Mouse (Mus musculus): ENCODE results near the gene Nxph3.

Gene Nxph3

GRCm38 (mm10) chr11:95493010-95493409 lies 21.4 kb downstream of the Nxph3 start:
- DNase-seq (ENCODE audit: low read depth): no peak

GRCm38 (mm10) chr11:95492256-95492655 lies 22.1 kb downstream of the Nxph3 start:
- DNase-seq (ENCODE audit: low read depth): no peak

- no peak for DNase-seq (ENCODE audit: low read depth)
These were observed 24.3 kb downstream of the Nxph3 start for GRCm38 (mm10) chr11:95490104-95490503.

GRCm38 (mm10) chr11:95487237-95487636 lies 27.1 kb downstream of the Nxph3 start:
- DNase-seq (ENCODE audit: low read depth): no peak

GRCm38 (mm10) chr11:95485634-95486033 lies 28.7 kb downstream of the Nxph3 start:
- DNase-seq (ENCODE audit: low read depth): no peak

GRCm38 (mm10) chr11:95480662-95481061 lies 33.7 kb downstream of the Nxph3 start:
- DNase-seq (ENCODE audit: low read depth): no peak

- DNase-seq (ENCODE audit: low read depth): no peak
These were observed 34.9 kb downstream of the Nxph3 start for GRCm38 (mm10) chr11:95479458-95479857.

GRCm38 (mm10) chr11:95476323-95476722 lies 38.0 kb downstream of the Nxph3 start:
- no peak for DNase-seq (ENCODE audit: low read depth)

- DNase-seq (ENCODE audit: low read depth): no peak
These were observed 40.9 kb downstream of the Nxph3 start for GRCm38 (mm10) chr11:95473456-95473855.

- DNase-seq (ENCODE audit: low read depth): no peak
These were observed 41.4 kb downstream of the Nxph3 start for GRCm38 (mm10) chr11:95472942-95473341.

- DNase-seq (ENCODE audit: low read depth): no peak
These were observed 46.6 kb downstream of the Nxph3 start for GRCm38 (mm10) chr11:95467731-95468130.

- no peak for DNase-seq (ENCODE audit: low read depth)
These were observed 52.2 kb downstream of the Nxph3 start for GRCm38 (mm10) chr11:95462168-95462567.

GRCm38 (mm10) chr11:95460872-95461271 lies 53.5 kb downstream of the Nxph3 start:
- DNase-seq (ENCODE audit: low read depth): no peak
